Mouse (Mus musculus) C2C12 (cell line): ENCODE data around the gene Sstr3. TPM values are rescaled to one million over a fixed set of nuclear protein-coding genes. Genes with fewer than 3 reads are reported as not detected.

Source experiments
- H3K27me3 ChIP-seq: one replicate; pipeline ENCODE4 v1.6.1; 2011; ENCODE audit not compliant: control insufficient read depth, insufficient read depth, insufficient read length
- H3K36me3 ChIP-seq: one replicate; pipeline ENCODE4 v1.6.1; 2011; ENCODE audit not compliant: control insufficient read depth, insufficient read depth
- H3K4me3 ChIP-seq: one replicate; pipeline ENCODE4 v1.5.1; 2011; ENCODE audit warnings: mild to moderate bottlenecking, control low read depth; ENCODE audit not compliant: poor library complexity, insufficient read depth, severe bottlenecking
- H3K79me2 ChIP-seq: one replicate; pipeline ENCODE4 v1.6.1; 2011; ENCODE audit not compliant: control insufficient read depth, insufficient read depth
- H3K79me3 ChIP-seq: one replicate; pipeline ENCODE4 v1.6.1; 2011; ENCODE audit warnings: low read depth, control low read depth
- H3ac ChIP-seq: one replicate; pipeline ENCODE3; 2011; ENCODE audit warnings: low read depth; ENCODE audit not compliant: control insufficient read depth, insufficient read length
- CEBPB ChIP-seq: IDR thresholded peaks from one replicate; pipeline ENCODE4 v1.6.1; 2011; ENCODE audit warnings: low read depth, mild to moderate bottlenecking, control low read depth, moderate library complexity
- CTCF ChIP-seq: IDR thresholded peaks from one replicate; pipeline ENCODE4 v1.5.1; 2011; ENCODE audit not compliant: control insufficient read depth, insufficient read depth, insufficient read length
- FOSL1 ChIP-seq: IDR thresholded peaks from one replicate; pipeline ENCODE4 v1.8.0; 2011; ENCODE audit warnings: mild to moderate bottlenecking, low read length; ENCODE audit not compliant: poor library complexity, insufficient read depth, severe bottlenecking
- MAX ChIP-seq: IDR thresholded peaks from one replicate; pipeline ENCODE4 v1.6.1; 2011; ENCODE audit warnings: mild to moderate bottlenecking, control low read depth
- MYOD1 ChIP-seq: IDR thresholded peaks from one replicate; pipeline ENCODE4 v1.6.1; 2011; ENCODE audit warnings: low read depth; ENCODE audit not compliant: control insufficient read depth, insufficient read length
- MYOG ChIP-seq: IDR thresholded peaks from one replicate; pipeline ENCODE4 v1.6.1; 2011; ENCODE audit not compliant: control insufficient read depth, insufficient read length; ENCODE audit errors: extremely low read depth
- USF1 ChIP-seq: IDR thresholded peaks from one replicate; pipeline ENCODE4 v1.6.1; 2011; ENCODE audit warnings: low read depth, mild to moderate bottlenecking, control low read depth, moderate library complexity
- polyA plus RNA-seq: library from polyadenylated mRNA; unstranded; fragments of >200 nt; fragmentation: generic; extraction: Trizol; gene quantifications from one replicate; pipeline ENCODE4 v1.2.1, GENCODE M21; 2012; ENCODE audit warnings: missing spikeins

Sstr3 gene
- polyA plus RNA-seq, 1 experiment: not detected

DNA sequence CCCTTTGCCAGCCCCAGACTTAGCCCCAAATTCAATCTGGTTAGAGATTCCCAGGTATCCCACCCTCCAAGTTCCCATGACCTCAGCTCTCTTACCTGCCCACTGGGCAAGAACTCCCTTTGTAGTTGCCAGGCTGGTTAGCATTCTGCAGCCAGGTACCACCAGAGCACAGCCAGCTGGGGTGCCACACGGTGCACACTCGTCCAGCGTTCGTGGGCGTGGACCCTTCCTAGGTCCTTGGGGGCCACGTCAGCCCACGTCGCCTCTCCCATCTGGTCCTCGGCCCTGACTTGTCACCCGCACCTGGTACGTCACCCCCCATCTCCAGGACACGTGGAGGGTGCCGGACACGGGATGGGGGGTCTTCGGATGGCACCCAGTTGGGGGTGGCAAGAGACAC is 444 bp downstream of the Sstr3 start:
- H3K27me3 ChIP-seq: peaks cover 42% of the 10 kb centered on the region
- H3K4me3 ChIP-seq: no peak overlapping the region
- H3K79me2 ChIP-seq: no peaks in the 10 kb centered on the region
- H3ac ChIP-seq: no peak overlapping the region
- no peaks in the 10 kb centered on the region for H3K79me3 ChIP-seq
- no peaks in the 10 kb centered on the region for H3K36me3 ChIP-seq
- no peak for TF ChIP-seq MYOD1
- no peak for TF ChIP-seq FOSL1
- TF ChIP-seq CEBPB: no peak
- no peak for TF ChIP-seq CTCF
- no peak for TF ChIP-seq MAX
- TF ChIP-seq MYOG: no peak

DNA sequence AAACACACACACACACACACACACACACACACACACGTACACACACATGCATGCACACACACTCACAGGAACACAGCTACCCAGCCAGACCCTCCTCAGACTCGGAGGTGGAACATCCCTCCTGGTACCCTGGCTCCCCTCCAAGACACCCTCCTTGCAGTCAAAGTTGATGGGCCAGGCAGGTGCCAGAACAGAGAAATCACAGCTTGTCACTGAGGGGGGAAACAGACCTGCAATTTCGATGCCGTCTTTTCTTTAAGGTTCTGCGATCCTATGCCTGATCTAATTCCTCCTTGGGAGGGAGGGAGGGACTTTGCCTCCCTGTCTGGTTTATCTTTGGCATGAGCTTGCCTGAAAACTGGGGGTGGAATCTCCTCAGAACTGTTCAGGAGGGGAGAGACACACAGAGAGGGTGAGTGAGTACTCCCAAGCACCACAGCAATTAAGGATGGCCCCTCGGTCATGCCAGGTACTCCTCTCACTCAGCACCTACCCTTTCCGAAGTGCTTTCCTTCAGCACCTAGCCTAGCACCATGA is 1.6 kb downstream of the Sstr3 start:
- Histone ChIP-seq H3ac (no peak overlapping the region), H3K4me3 (no peak overlapping the region), H3K27me3 (peaks cover 54% of the 10 kb centered on the region), H3K79me3 (no peaks in the 10 kb centered on the region), H3K79me2 (no peaks in the 10 kb centered on the region), H3K36me3 (no peaks in the 10 kb centered on the region)
- no peak for TF ChIP-seq MAX

DNA sequence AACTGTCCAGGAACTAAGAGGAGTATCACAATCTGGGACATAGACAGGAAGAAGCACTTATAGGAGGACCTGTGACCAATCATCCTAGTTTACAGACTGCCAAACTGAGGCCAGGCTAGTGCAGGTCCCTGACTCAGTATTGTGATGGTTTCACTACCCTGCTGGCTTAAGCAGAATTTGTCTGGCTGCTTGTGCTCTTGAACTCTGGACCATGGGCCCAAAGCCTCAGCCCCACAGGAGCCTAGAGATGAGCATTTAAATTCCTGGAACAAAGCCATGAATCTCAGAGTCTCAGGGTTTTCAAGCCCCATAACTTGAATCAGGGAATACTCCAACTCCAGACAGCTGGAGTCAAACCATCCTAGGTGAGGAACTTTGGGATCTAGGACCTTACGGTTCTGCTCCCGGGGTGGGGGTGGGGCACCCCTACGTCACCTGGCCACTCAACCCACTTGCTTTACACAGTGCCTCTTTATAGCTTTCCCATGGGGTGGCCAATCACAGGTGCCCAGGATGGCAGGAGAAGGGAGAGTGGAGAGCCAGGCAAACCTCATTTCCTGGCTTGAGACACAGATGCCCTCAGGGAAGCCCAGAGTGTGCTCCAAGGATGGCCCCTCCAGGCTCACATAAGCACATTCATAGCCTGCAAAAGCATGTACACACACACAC is 2.3 kb downstream of the Sstr3 start:
- Histone ChIP-seq H3K79me3 (no peaks in the 10 kb centered on the region), H3K4me3 (no peak overlapping the region), H3ac (no peak overlapping the region), H3K36me3 (no peaks in the 10 kb centered on the region), H3K27me3 (peaks cover 56% of the 10 kb centered on the region), H3K79me2 (no peaks in the 10 kb centered on the region)
- TF ChIP-seq CEBPB: no peak
- no peak for TF ChIP-seq USF1
- no peak for TF ChIP-seq MAX
- TF ChIP-seq MYOG: no peak
- no peak for TF ChIP-seq MYOD1
- no peak for TF ChIP-seq FOSL1
- no peak for TF ChIP-seq CTCF

DNA sequence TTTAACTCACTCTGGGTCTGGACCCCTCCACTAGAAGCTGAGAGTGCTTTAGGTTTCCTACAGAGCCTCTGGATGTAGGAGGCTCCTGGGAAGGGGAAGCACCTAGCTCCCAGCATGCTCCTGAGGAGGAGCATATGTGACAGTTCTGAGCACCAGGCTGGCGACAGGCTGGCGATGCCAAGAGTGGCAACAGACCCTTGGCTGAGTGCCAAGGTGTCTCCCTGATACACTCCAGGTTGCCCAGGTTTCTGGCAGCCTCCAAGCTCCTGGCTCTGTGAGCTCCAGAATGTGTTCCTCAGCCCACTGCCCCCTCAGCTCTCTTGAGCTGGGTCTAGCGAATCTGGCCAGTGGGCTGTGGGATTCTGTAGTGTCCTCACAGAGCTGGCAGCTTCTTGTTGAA is 2.9 kb downstream of the Sstr3 start:
- Histone ChIP-seq H3ac (no peak overlapping the region), H3K27me3 (peaks cover 59% of the 10 kb centered on the region)

DNA sequence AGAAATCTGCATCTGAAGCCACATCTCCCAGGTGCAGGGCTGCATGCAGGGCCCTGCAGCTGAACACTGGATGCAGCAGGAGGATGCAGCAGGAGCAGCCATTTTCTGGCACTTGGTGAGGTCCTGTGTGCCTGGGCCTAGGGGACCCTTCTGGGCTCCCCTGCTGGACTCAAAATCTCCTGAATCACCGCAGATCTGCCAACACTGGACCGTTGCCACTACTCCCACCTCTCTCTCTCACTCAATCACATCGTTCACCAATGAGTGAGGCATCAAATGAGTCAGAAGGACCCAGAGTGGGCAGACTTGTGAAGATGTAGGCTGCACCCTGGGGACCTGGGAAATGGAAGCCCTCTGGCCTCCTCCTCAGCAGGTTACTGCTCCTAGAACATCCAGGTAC is 3.4 kb downstream of the Sstr3 start:
- no peak overlapping the region for H3K4me3 ChIP-seq
- TF ChIP-seq MYOD1 (no peak), MYOG (no peak), CTCF (no peak), FOSL1 (no peak), USF1 (no peak), CEBPB (no peak), MAX (no peak)
- no peaks in the 10 kb centered on the region for H3K79me2 ChIP-seq
- H3K79me3 ChIP-seq: no peaks in the 10 kb centered on the region
- H3K27me3 ChIP-seq: peaks cover 59% of the 10 kb centered on the region
- H3ac ChIP-seq: no peak overlapping the region
- no peaks in the 10 kb centered on the region for H3K36me3 ChIP-seq

More for the DNA sequence above, 2.9 kb downstream of the Sstr3 start:
- TF ChIP-seq FOSL1 (no peak), MYOD1 (no peak), USF1 (no peak), MYOG (no peak), MAX (no peak), CEBPB (no peak), CTCF (no peak)
- Histone ChIP-seq H3K79me3 (no peaks in the 10 kb centered on the region), H3K79me2 (no peaks in the 10 kb centered on the region), H3K36me3 (no peaks in the 10 kb centered on the region), H3K4me3 (no peak overlapping the region)

DNA sequence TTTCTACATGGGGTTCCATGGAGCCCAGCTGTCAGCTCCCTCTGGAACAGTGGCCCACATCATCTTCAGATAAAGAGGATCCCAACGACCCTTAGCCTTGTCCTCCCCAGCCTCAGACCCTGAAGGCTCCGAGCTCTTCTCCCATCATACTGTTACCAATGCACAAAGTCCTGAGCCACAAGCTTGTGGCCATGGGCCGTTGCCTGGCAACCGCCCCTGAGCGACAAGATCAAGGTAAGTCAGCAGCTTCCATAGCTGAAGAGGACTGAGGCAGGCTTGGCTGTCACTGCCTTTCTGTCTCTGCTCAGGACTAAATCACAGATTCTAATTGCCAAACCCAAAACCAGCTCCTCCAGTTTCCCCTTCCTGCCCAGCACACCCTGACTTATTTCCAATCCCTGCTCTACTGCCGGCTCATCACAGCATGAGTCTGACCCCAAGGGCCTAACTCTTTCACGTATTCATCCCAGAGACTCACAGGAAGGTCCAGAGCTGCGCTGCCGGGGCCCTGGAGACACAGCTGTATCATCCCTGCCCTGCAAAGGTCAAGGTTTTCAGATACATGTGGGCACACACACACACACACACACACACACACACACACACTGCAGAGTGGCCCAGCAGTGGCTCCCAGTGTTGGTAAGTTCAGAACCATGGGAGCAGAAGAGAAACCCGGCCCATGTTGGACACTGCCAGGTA is 8.6 kb downstream of the Sstr3 start:
- Histone ChIP-seq H3K36me3 (no peaks in the 10 kb centered on the region), H3K79me3 (no peaks in the 10 kb centered on the region), H3K79me2 (no peaks in the 10 kb centered on the region), H3K27me3 (peaks cover 40% of the 10 kb centered on the region), H3ac (no peak overlapping the region), H3K4me3 (no peak overlapping the region)
- no peak for TF ChIP-seq CEBPB
- no peak for TF ChIP-seq FOSL1
- no peak for TF ChIP-seq MAX
- TF ChIP-seq MYOG: no peak
- no peak for TF ChIP-seq CTCF
- TF ChIP-seq MYOD1: no peak
- no peak for TF ChIP-seq USF1
